Mouse (Mus musculus) left cerebral cortex, postnatal 36 days (tissue): Measurements from ENCODE around the gene Adat3. TPM values are rescaled to one million over a fixed set of nuclear protein-coding genes. Genes with fewer than 3 reads are reported as not detected.
A peak's percentile ranks its signal among the peaks of the same experiment; 100 is the strongest.

Experiments
- DNase-seq, 2 experiments: peaks; one replicate each; pipeline ENCODE4 v3.0.0; 2021 to 2022; ENCODE audit warnings: low spot score in 2 of 2, mixed read lengths in 1 of 2
- intact Hi-C: fragments of 180-260 bp; cut with DNase I; formaldehyde crosslinking; loops from one replicate; pipeline ENCODE4 v1.15.1; 2025
- total RNA-seq, 2 experiments: library from RNA; stranded (reverse); gene quantifications; 2 replicates each; pipeline ENCODE4 v1.2.3; 2021

Adat3 gene
- 1 to 10 TPM; 1.7 to 4.0 TPM for total RNA-seq

GRCm38 (mm10) chr10:80602698-80603325 lies at the start of gene Adat3, which contains the start of gene Scamp4:
Gene Adat3, plus strand, starts transcription at chr10:80602880.
Gene Scamp4, plus strand, starts transcription at chr10:80602872.
- DNase-seq, result peak; percentile 98 to 99
- intact Hi-C loops, result no loop called here

GRCm38 (mm10) chr10:80553575-80553974 lies 49.1 kb upstream of the Adat3 start:
- intact Hi-C loops, result no loop called here
- DNase-seq, result no peak

- intact Hi-C loops, result no loop called here
- DNase-seq, result no peak
These were observed 48.7 kb upstream of the Adat3 start for GRCm38 (mm10) chr10:80553997-80554396.

- peak; percentile 55 to 64 for DNase-seq
- intact Hi-C loops, result no loop called here
These were observed 45.2 kb upstream of the Adat3 start for GRCm38 (mm10) chr10:80557346-80557965.

- DNase-seq, result no peak
- intact Hi-C loops, result no loop called here
These were observed 43.2 kb upstream of the Adat3 start for GRCm38 (mm10) chr10:80559431-80559830.

- DNase-seq, result no peak
- intact Hi-C loops, result loop anchor here (1.0 kb wide), 1 partner anchor 114 kb away; no protein-coding TSS in a partner anchor
These were observed 42.1 kb upstream of the Adat3 start for GRCm38 (mm10) chr10:80560621-80561020.

GRCm38 (mm10) chr10:80561116-80561944 lies 41.4 kb upstream of the Adat3 start, which contains the start of gene Rexo1:
Gene Rexo1, minus strand, starts transcription at chr10:80561560.
- peak; percentile 93 to 95 for DNase-seq
- intact Hi-C loops, result loop anchor here (1.0 kb wide), 1 partner anchor 115 kb away; no protein-coding TSS in a partner anchor

- intact Hi-C loops, result loop anchor here (1.0 to 5.0 kb wide), 2 partner anchors 11 to 121 kb away; partner anchors contain the start of gene Klf16
- peak; percentile 85 for DNase-seq
These were observed 36.1 kb upstream of the Adat3 start for GRCm38 (mm10) chr10:80566375-80567092.

GRCm38 (mm10) chr10:80568876-80569275 lies 33.8 kb upstream of the Adat3 start:
- no peak for DNase-seq
- intact Hi-C loops, result loop anchor here (5.0 kb wide), 1 partner anchor 118 kb away; no protein-coding TSS in a partner anchor

GRCm38 (mm10) chr10:80569664-80570066 lies 33.0 kb upstream of the Adat3 start:
- DNase-seq, result no peak
- intact Hi-C loops, result loop anchor here (5.0 kb wide), 1 partner anchor 118 kb away; no protein-coding TSS in a partner anchor

GRCm38 (mm10) chr10:80570419-80570818 lies 32.3 kb upstream of the Adat3 start:
- no peak for DNase-seq
- intact Hi-C loops, result no loop called here

GRCm38 (mm10) chr10:80570871-80571836 lies 31.5 kb upstream of the Adat3 start:
- intact Hi-C loops, result no loop called here
- DNase-seq, result peak in 1 of 2 experiments; percentile 49

GRCm38 (mm10) chr10:80572477-80572876 lies 30.2 kb upstream of the Adat3 start:
- DNase-seq, result no peak
- intact Hi-C loops, result no loop called here

- peak; percentile 63 to 67 for DNase-seq
- intact Hi-C loops, result no loop called here
These were observed 28.7 kb upstream of the Adat3 start for GRCm38 (mm10) chr10:80573944-80574343.

GRCm38 (mm10) chr10:80574896-80575295 lies 27.8 kb upstream of the Adat3 start:
- DNase-seq, result no peak
- intact Hi-C loops, result no loop called here

- no peak for DNase-seq
- intact Hi-C loops, result loop anchor here (2.0 kb wide), 1 partner anchor 47 kb away; the partner anchor contains the start of gene Csnk1g2
These were observed 26.8 kb upstream of the Adat3 start for GRCm38 (mm10) chr10:80575925-80576324.

- peak in 1 of 2 experiments; percentile 67 for DNase-seq
- intact Hi-C loops, result loop anchor here (1.0 to 2.0 kb wide), 3 partner anchors 10 to 46 kb away; partner anchors contain the start of gene Csnk1g2
These were observed 26.1 kb upstream of the Adat3 start for GRCm38 (mm10) chr10:80576351-80577194.
